Mouse (Mus musculus): Measurements from ENCODE around the gene Dbn1. TPM values are rescaled to one million over a fixed set of nuclear protein-coding genes. Genes with fewer than 3 reads are reported as not detected.

Gene Dbn1
- polyA plus RNA-seq, 1 experiment from 2014 or later, result 417 TPM

DNA sequence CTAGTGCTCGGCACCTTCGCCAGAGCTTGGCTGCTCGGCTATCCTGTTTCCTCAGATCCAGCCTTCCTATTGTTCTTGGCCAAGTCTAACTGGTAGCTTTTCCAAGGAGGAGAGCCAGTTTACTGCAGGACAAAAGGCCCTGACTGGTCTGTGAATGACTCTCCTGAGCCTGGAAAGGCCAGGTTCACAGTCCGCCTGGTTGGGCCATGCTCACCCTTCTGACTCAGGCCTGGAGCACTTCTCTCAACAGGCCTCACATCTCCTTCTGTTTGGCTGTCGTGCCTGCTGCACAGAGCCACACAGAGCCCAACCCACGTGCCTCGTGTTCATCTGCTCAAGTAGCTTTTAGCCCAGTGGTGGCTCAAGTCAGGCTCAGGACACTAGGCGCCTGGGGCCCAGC lies 34.8 kb upstream of the Dbn1 start:
- H3K27ac ChIP-seq, result peak overlapping the region; percentile 72
- WGBS, result 72% methylated on average over 8 of the region's 8 CpGs
- DNase-seq (ENCODE audit: low spot score), result no peak

DNA sequence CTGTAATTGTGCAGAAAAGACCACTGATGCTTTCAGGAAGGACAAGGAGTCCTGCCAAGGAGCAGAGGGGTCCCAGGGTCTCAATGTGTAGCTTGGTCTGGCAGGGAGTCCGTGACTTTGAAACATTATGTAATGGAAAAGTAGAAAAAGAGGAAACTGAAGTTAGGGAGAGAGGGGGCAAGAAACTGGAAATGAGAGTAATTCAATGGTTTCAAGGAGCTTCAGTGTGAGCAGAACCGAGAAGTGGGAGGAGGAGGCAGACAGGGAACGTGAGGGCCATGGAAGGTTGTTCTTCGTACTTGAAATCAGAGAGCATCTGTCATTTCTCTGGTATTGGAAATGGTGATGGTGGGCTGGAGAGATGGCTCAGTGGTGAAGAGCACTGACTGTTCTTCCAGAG lies 31.7 kb upstream of the Dbn1 start:
- peaks cover 7% of the 10 kb centered on the region; the same call in 1 of the 2 replicates for H3K27me3 ChIP-seq (ENCODE audit: low read depth, poor library complexity, severe bottlenecking)
- H3K9me3 ChIP-seq (replicated peaks), result no peaks in the 10 kb centered on the region
- 83% methylated on average over 4 of the region's 4 CpGs for WGBS
- H3K36me3 ChIP-seq, result peaks cover 14% of the 10 kb centered on the region; the same call in 1 of the 2 replicates
- DNase-seq (ENCODE audit: low spot score), result no peak
- peaks cover 16% of the 10 kb centered on the region for H3K4me1 ChIP-seq
- H3K27ac ChIP-seq, result no peak overlapping the region
- H3K4me3 ChIP-seq, result no peak overlapping the region

More for the DNA sequence above, 34.8 kb upstream of the Dbn1 start:
- Histone ChIP-seq H3K4me3 (no peak overlapping the region), H3K4me1 (peaks cover 16% of the 10 kb centered on the region), H3K36me3 (peaks cover 19% of the 10 kb centered on the region; the same call in 1 of the 2 replicates), H3K9me3 (replicated peaks) (no peaks in the 10 kb centered on the region), H3K27me3 (ENCODE audit: low read depth, poor library complexity, severe bottlenecking) (no peaks in the 10 kb centered on the region)

DNA sequence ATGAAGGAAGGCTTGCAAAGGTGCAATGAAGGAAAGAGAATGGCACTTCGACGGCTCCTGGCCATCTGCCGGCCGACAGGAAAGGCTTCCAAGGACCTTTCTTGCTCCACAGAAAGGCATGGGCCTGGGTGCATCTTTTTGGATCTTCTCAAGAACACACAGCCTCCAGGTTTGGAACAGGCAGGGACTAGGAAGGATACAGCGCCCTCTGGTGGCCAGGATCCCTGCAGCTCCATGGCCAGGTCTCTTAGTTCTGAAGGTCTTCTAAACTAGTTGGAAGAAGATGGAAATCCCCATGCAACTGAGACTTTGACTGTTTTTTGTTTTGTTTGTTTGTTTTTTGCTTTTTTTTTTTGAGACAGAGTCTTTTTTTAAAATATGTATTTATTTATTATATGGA lies 29.0 kb upstream of the Dbn1 start:
- Histone ChIP-seq H3K4me3 (no peak overlapping the region), H3K27me3 (ENCODE audit: low read depth, poor library complexity, severe bottlenecking) (peaks cover 7% of the 10 kb centered on the region; the same call in 1 of the 2 replicates), H3K36me3 (0 out of 2 replicates have a peak, but pooled peaks cover 4% of the 10 kb centered on the region), H3K9me3 (replicated peaks) (no peaks in the 10 kb centered on the region), H3K27ac (no peak overlapping the region), H3K4me1 (peaks cover 16% of the 10 kb centered on the region)
- DNase-seq (ENCODE audit: low spot score), result peak; percentile 96
- WGBS, result 6% methylated on average over 5 of the region's 5 CpGs

DNA sequence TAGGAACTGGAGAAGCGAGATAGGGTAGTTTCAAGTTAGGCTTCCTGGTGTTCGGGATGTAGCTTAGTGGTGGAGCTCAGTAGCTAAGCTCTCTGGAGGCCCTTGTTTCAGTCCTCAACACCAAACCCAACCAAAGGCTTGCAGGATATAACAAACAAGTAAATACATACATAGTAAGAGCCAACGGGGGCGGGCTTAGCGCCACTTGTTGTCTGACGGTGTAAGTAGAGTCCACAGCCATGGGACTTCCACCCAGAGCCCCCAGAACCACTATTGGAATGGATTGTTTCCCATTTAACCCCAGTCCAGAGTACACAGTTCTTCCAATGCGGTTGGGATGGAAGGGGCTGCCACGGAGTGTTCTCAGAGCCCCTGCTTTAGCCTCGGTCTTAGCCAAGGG lies 25.9 kb upstream of the Dbn1 start:
- H3K4me3 ChIP-seq, result peak overlapping the region; percentile 92
- DNase-seq (ENCODE audit: low spot score), result no peak
- peaks cover 7% of the 10 kb centered on the region; the same call in 1 of the 2 replicates for H3K27me3 ChIP-seq (ENCODE audit: low read depth, poor library complexity, severe bottlenecking)
- peaks cover 34% of the 10 kb centered on the region for H3K36me3 ChIP-seq
- peak overlapping the region; percentile 98 for H3K27ac ChIP-seq
- 37% methylated on average over 9 of the region's 9 CpGs for WGBS
- H3K9me3 ChIP-seq (replicated peaks), result no peaks in the 10 kb centered on the region
- peaks cover 38% of the 10 kb centered on the region for H3K4me1 ChIP-seq

DNA sequence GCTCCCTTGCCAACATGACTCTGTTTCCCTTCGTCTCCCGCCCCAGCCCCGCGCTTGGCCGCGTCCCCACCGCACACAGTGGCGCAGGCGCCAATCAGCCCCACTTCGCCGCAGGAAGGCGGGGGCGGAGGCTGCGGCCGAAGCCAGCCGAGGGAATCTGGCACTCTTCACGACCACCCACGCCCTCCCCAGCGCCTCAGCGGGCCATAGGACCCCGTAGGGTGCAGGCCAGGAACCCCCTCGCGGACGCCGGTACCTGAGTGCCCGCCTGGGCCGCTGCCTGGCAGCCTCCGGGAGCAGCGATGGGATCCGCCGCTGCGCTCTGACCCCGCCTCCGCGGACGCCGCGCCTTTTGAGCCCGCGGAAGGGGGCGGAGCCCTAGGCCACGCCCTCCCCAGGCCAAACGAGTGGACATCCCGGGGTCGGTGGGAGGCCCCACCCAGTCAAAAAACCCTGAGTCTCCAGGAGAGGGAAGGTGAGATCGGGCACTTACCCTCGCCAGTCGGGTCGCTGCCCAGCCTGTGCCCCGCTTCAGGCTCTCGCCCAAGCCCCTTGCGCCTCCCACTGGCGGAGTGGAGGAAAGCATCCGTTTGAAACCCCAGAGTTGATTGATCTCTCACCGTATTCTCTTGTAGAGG lies 25.3 kb upstream of the Dbn1 start, which contains the start of gene Pdlim7:
TSS of gene Pdlim7 (minus strand) at position 566 of the 638 bp plus-strand sequence.
- Histone ChIP-seq H3K27me3 (ENCODE audit: low read depth, poor library complexity, severe bottlenecking) (peaks cover 7% of the 10 kb centered on the region; the same call in 1 of the 2 replicates), H3K36me3 (peaks cover 40% of the 10 kb centered on the region), H3K9me3 (replicated peaks) (no peaks in the 10 kb centered on the region), H3K4me1 (peaks cover 38% of the 10 kb centered on the region), H3K4me3 (peak within 1 kb of the TSS; percentile 92), H3K27ac (peak within 1 kb of the TSS; percentile 98)
- 0% methylated on average over 55 of the region's 55 CpGs for WGBS
- peak; percentile 96 for DNase-seq (ENCODE audit: low spot score)

DNA sequence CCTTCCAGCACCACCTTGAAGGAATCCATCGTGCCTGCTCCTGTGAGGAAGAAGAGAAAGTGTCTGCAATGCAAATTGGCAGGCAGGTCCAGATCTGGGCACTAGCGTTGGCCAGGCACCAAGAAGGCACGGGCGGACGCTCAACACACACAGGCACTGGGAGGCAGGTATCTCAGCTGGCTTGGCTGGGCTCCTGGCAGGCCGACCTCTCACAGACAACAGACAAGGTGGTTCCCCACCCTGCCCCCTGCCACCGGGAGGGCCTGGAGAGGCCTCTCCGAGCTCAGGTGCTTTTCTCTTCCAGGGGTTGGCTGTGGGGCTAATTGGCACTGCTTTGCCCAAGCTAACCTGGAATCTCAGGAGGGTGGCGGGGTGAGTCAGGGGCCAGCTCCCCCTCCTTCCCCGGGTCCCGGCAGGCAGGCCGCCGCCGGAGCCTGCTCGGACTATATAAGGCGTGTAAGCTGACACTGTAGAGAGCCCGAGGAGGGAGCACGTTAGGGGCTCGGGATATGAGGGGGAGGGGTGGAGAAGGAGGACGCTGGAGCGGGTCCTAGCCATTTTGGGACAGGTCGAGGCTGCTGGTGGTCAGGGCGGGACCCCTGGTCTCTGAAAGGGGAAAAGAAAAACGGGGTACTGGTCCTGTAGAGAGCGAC lies 24.6 kb upstream of the Dbn1 start:
- peaks cover 38% of the 10 kb centered on the region for H3K4me1 ChIP-seq
- H3K36me3 ChIP-seq, result peaks cover 48% of the 10 kb centered on the region
- no peaks in the 10 kb centered on the region for H3K9me3 ChIP-seq (replicated peaks)
- peak overlapping the region; percentile 98 for H3K27ac ChIP-seq
- DNase-seq (ENCODE audit: low spot score), result peak; percentile 87
- H3K4me3 ChIP-seq, result peak overlapping the region; percentile 92
- H3K27me3 ChIP-seq (ENCODE audit: low read depth, poor library complexity, severe bottlenecking), result peaks cover 7% of the 10 kb centered on the region; the same call in 1 of the 2 replicates
- 2% methylated on average over 25 of the region's 25 CpGs for WGBS

DNA sequence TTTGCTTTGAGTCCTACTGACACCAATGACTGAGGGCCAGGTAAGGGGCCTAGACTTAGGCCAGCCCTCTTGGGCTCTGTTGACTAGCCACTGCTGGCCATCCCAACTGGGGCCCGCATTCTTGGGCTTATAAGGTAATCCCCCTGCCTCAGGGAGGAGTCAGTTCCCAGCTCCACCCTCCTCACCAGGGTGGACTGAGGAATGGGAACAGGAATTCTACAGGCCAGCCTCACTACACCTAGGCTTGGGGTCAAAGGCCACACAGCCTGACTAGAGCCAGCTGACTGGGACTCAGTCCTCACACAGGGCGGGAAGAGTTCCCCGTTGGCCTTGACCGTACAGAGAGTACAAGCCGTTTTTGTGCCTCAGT lies 23.6 kb upstream of the Dbn1 start:
- 23% methylated on average over 5 of the region's 5 CpGs for WGBS
- peaks cover 58% of the 10 kb centered on the region for H3K36me3 ChIP-seq
- DNase-seq (ENCODE audit: low spot score), result peak; percentile 49
- H3K9me3 ChIP-seq (replicated peaks), result no peaks in the 10 kb centered on the region
- H3K4me3 ChIP-seq, result peak overlapping the region; percentile 92
- peaks cover 38% of the 10 kb centered on the region for H3K4me1 ChIP-seq
- H3K27me3 ChIP-seq (ENCODE audit: low read depth, poor library complexity, severe bottlenecking), result peaks cover 7% of the 10 kb centered on the region; the same call in 1 of the 2 replicates
- H3K27ac ChIP-seq, result peak overlapping the region; percentile 98

DNA sequence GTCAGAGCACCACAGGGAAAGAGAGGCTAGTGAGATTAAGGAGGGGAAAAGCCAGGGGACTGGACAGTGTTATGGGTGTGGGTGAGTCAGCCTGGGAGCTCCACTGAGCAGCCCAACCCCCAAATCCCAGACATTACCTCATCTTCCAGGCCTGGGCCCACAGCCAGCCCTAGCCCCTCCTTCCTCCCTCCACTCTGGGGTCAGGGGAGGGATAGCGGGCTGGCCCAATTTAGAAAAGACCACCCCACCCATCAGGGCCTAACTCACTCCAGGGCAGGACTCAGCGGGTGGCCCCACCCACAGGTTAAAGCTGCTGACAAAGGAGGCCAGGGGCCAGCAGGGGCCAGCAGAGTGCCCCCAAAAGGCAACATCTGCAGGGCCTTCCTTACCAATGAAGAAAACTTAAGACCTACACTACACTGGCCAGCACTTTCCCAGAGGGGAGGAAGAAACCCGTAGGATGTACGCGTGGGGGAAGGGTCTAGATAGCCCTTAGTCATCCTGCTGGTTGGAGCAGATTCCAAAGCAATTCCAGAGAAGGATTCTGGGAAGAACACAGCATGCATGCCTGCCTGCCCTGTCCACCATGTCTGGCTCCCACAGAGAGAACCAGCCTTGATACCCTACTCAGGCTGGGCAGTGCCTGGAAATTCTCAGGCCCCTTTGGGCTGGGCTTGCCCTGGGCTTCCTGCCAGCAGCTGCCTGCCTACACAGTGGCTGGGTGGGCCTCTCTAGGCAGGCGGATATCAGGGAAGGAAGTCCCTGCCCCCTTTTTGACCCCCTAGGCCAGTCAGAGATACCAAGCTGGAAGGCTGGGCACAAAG lies 23.0 kb upstream of the Dbn1 start:
- Histone ChIP-seq H3K27ac (peak overlapping the region; percentile 98), H3K36me3 (peaks cover 64% of the 10 kb centered on the region), H3K27me3 (ENCODE audit: low read depth, poor library complexity, severe bottlenecking) (peaks cover 7% of the 10 kb centered on the region; the same call in 1 of the 2 replicates), H3K9me3 (replicated peaks) (no peaks in the 10 kb centered on the region), H3K4me3 (peak overlapping the region; percentile 92), H3K4me1 (peaks cover 38% of the 10 kb centered on the region)
- peak; percentile 66 for DNase-seq (ENCODE audit: low spot score)
- WGBS, result 15% methylated on average over 6 of the region's 6 CpGs

DNA sequence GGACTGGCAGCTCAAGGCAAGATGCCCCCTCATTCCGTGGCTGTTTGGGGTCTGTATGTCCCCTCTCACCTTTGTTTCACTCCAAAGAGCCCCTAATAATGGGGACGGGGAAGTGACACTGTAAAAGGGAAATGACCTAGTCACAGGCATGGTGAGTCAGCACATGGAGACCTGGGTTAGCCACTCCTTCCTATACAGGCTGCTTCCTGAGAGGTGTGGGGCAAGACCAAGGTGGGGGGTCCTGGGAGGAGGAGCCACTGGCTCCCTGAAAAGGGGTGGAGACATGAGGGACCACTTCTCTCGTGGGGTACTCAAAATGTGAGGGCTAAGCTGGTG lies 22.4 kb upstream of the Dbn1 start:
- peaks cover 5% of the 10 kb centered on the region; the same call in 1 of the 2 replicates for H3K27me3 ChIP-seq (ENCODE audit: low read depth, poor library complexity, severe bottlenecking)
- H3K4me1 ChIP-seq, result peaks cover 38% of the 10 kb centered on the region
- peaks cover 70% of the 10 kb centered on the region for H3K36me3 ChIP-seq
- peak overlapping the region; percentile 92 for H3K4me3 ChIP-seq
- H3K9me3 ChIP-seq (replicated peaks), result no peaks in the 10 kb centered on the region
- peak overlapping the region; percentile 98 for H3K27ac ChIP-seq
- WGBS, result 35% methylated on average over 3 of the region's 3 CpGs
- no peak for DNase-seq (ENCODE audit: low spot score)

DNA sequence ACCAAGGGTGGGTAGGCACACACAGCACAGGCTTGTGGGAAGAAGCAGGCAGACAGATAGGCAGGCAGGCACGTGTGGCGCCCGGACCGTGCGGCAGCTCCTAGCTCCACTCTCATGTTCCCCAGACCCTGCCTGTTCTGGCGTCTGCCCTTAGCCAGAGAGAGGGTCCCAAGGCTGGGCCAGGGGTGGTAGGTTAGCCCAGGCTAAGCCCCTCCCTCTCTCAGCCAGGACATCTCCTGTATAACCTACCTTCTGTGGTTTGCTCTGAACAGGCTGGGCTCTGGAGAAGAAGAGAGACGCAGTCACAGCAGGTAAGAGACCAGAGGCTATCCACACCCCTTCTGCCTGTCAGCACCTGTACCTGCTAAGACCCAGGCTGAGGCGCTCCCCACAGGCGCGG lies 20.6 kb upstream of the Dbn1 start:
- Histone ChIP-seq H3K36me3 (peaks cover 87% of the 10 kb centered on the region), H3K4me3 (no peak overlapping the region), H3K9me3 (replicated peaks) (no peaks in the 10 kb centered on the region), H3K4me1 (peaks cover 33% of the 10 kb centered on the region), H3K27me3 (ENCODE audit: low read depth, poor library complexity, severe bottlenecking) (no peaks in the 10 kb centered on the region), H3K27ac (no peak overlapping the region)
- 96% methylated on average over 10 of the region's 10 CpGs for WGBS
- DNase-seq (ENCODE audit: low spot score), result no peak

DNA sequence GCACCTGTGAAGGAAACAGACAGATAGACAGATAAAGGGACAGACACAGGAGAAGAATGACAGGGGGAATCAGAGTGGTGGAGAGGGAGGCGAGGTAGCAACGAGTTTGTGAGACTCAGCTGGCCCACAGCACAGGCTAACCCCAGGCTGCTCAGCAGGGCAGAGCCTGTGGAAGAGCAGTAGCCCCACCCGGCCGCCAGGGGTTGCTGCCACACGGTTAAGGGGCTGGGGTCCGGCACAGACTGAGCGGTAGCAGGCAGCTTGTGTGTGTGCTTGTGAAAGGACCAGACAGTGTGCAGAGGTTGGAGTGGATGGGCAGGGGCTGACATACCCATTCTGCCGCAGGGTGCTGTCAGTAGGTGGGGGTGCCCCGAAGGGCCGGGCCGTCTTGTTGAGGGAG lies 20.0 kb upstream of the Dbn1 start:
- 72% methylated on average over 11 of the region's 11 CpGs for WGBS
- H3K4me3 ChIP-seq, result no peak overlapping the region
- peaks cover 30% of the 10 kb centered on the region for H3K4me1 ChIP-seq
- no peaks in the 10 kb centered on the region for H3K27me3 ChIP-seq (ENCODE audit: low read depth, poor library complexity, severe bottlenecking)
- no peak for DNase-seq (ENCODE audit: low spot score)
- H3K36me3 ChIP-seq, result peaks cover 92% of the 10 kb centered on the region
- no peaks in the 10 kb centered on the region for H3K9me3 ChIP-seq (replicated peaks)
- H3K27ac ChIP-seq, result no peak overlapping the region

DNA sequence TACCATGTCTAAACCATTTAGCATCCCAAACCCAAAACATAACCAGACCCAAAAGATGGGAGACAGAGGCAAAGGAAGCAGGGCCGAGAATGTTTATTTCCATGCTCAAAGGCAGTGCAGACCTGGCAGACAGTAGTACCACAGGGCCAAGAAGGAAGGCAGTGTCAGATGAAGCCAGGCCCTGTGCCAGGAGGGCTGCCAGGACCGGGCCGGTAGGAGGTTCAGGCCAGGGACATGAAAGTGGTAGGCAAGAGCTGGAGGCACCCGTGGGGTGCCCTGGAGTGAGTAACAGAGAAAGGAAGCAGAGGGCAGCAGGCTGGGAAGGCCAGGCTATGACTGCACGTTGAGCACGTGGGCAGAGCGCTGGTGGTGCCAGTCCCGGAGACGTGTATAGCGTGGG lies 18.8 kb upstream of the Dbn1 start:
- Histone ChIP-seq H3K27me3 (ENCODE audit: low read depth, poor library complexity, severe bottlenecking) (no peaks in the 10 kb centered on the region), H3K9me3 (replicated peaks) (no peaks in the 10 kb centered on the region), H3K4me1 (peaks cover 20% of the 10 kb centered on the region), H3K36me3 (peaks cover 99% of the 10 kb centered on the region), H3K4me3 (no peak overlapping the region), H3K27ac (no peak overlapping the region)
- no peak for DNase-seq (ENCODE audit: low spot score)
- 96% methylated on average over 10 of the region's 10 CpGs for WGBS

DNA sequence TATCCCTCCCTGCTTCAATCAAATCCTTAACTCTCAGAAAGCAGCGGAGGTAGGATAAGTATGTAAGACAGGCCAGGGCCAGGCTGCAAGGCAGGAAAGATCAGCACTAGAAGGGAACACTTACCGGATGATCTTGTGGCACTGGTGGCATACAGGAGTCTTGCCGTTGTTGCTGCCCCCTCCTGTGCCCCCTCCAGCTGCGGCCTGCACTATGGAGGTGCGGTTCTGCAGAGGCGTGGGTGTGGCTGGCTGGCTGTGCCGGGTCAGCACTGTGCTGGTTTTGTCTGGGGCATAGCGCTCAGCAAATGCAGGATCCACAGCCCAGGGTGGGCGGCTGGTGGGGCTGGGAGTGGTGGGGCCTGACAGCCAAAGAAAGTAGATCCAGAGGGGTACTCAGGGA lies 17.9 kb upstream of the Dbn1 start:
- peaks cover 11% of the 10 kb centered on the region for H3K4me1 ChIP-seq
- no peak overlapping the region for H3K4me3 ChIP-seq

More for the DNA sequence above, 17.9 kb upstream of the Dbn1 start:
- Histone ChIP-seq H3K27me3 (ENCODE audit: low read depth, poor library complexity, severe bottlenecking) (no peaks in the 10 kb centered on the region), H3K9me3 (replicated peaks) (no peaks in the 10 kb centered on the region), H3K36me3 (peaks cover 100% of the 10 kb centered on the region), H3K27ac (no peak overlapping the region)
- no peak for DNase-seq (ENCODE audit: low spot score)
- WGBS, result 95% methylated on average over 9 of the region's 9 CpGs

All from limb, embryonic 10.5 days (tissue).